Mouse (Mus musculus) adrenal gland, postnatal 14 days (tissue): ENCODE data around the gene Trmt2a. TPM values are rescaled to one million over a fixed set of nuclear protein-coding genes. Genes with fewer than 3 reads are reported as not detected.
A peak's percentile ranks its signal among the peaks of the same experiment; 100 is the strongest.

ENCODE experiments used
- DNase-seq: peaks from one replicate; pipeline ENCODE4 v3.0.0; 2021; ENCODE audit warnings: mixed read lengths
- total RNA-seq: library from RNA; stranded (reverse); gene quantifications from 2 replicates; pipeline ENCODE4 v1.2.3, GENCODE M21; 2021

Trmt2a gene
- total RNA-seq, 1 experiment from 2014 or later = 41.0 TPM

DNA sequence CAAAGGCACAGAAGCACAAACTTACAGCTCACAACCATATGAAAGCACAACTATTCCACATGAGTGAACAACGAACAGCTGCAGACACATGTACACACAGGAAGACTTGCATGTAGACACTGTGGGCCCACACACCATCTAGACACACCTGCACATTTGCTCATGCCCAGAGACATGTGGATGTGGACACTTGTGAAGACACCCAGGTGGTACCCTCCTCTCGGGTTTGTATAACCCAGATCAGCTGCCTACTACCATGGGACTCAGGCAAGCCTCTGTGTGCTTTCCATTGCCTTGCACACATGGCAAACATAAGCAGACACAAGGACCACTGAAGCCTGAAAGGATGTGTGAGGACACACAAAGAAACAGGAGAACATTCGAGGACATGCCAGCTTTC lies 17.4 kb upstream of the Trmt2a start:
- no peak for DNase-seq

DNA sequence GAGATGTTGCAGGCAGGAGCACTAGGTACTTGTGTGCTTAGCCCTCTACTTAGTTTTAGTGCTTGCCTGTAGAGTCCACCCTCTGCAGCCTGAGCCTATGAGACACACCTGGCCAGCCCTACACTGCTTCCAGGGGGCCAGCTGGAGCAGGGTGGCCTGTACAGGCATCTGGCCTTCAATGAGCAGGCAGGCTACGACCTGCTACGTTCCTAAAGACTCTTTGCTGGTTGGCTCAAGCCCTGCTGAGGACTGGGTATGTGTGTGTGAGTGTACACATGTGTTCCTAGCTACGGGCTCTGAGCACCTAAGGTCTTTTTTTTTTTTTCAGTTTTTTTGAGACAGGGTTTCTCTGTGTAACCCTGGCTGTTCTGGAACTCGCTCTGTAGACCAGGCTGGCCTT lies 17.0 kb upstream of the Trmt2a start:
- DNase-seq = no peak

DNA sequence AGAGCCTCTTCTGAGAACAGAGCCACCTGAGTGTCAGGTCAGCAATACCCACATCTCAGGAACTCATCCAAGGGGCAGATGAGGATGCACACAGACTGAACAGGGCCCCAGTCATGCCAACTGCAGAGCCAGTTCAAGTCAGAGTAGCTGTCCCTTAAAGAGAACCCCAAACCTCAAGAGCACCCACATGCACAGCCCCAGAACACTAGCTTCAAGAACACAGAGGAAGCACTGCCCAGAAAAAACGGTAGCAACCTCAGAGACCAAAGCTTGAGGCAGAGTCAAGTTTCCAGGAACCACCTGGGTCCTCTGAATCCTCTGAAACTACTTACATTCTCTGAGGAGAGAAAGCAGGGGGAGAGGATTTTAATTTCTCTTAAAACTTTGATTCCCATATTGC lies 15.0 kb upstream of the Trmt2a start:
- no peak for DNase-seq

DNA sequence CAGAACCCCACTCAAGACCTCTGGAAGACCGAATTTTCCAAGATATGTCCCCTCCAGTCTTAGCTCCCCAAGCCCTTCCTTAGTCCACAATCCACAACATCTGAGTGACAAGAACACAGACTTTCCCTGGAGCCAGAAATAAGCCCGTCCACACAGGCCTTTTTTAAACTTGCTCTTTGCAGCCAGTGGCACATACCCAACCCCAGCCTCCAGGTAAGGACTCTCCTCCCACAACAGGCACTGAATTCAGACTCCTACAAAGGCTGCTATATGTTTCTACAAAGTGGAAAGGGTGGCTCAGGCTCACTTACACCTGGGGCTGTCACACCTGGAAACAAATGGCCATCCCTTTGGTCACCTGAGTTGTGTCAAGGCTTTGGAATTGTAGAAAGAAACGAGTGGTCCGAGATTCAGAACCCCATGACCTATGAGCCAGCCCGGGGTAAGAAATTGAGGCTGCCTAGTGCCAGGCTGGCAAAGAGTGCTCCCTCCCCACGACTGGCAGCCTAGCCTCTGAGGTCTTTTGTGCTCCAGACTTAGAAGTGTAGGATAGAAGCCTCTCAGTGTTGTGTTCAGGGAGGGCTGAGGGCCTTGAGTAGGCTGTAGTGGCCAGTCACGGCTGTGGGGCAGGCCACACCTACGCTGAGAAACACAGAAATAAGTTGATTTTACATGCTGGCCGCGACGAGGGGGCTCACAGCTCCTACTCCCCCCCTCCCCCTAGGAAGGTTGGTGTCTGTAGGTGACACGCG lies 14.4 kb upstream of the Trmt2a start:
- peak; percentile 30 for DNase-seq

DNA sequence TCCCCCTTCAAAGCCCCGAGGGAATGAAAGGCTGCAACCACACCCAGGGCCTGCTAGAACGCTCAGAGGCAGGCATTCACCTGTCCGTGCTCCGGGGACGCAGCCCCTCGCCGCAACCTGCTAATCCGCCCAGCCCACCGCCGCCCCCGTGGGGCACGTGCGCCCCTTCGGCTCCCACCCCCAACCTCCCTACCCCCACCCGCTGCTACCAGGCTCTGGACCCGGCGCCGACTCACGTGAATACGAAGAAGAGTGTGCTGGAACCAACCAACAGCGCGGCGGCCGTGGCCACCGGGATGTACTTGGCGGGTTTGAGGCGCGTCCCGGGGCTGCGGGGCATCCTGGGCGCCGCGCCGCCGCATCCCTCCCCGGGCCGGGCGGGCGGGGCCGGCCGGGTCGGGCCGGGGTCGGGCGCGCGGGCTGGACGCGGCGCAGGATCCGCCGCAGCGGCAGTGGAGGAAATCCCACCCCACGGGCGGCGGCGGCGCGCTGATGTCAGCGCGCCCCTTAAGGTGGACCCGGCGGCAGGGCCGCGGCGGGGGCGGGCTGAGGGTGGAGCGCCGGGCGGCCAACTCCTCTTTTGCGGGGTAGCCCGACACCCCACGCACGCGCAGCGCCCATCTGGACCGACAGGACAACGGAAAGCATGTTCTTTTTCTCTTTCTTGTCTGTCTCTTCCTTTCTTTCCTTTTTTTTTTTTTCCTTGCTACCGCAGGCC lies 13.6 kb upstream of the Trmt2a start, which contains the start of gene Zdhhc8:
Gene Zdhhc8 (minus strand): TSS at position 466 of the 718 bp plus-strand sequence.
- DNase-seq = peak; percentile 89

DNA sequence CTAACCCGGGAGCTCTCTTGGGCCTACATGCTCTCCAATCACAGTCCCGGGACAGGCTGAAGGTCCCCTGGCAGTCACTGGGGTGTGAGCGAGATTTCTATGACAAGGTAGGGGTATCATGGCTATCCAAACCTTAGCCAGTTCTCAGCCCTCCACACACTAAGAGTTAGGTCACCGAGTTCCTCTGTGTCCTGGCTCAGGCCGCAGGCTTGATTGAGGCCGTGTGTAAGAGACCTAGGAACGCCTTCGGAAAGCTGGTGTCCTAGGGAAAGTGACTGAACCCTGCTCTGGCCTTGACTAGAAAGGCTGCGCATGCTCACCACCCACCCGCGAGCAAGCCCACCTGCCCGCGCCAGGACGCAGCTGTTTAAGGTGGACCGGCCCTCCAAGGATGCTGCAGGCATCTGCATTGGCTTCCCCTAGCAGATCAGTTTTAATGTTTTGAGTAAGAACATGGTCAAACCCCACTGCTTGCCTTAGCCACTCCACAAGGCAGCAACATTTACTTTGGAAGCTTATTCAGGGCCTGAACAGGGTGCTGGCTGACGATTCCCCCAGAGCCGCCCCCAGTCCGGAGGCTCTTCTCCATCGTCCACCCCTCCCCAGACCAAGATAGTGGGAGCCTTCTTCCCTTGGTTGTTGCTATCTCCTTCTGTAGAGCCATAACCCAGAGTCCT lies 13.0 kb upstream of the Trmt2a start:
- peak; percentile 78 for DNase-seq

DNA sequence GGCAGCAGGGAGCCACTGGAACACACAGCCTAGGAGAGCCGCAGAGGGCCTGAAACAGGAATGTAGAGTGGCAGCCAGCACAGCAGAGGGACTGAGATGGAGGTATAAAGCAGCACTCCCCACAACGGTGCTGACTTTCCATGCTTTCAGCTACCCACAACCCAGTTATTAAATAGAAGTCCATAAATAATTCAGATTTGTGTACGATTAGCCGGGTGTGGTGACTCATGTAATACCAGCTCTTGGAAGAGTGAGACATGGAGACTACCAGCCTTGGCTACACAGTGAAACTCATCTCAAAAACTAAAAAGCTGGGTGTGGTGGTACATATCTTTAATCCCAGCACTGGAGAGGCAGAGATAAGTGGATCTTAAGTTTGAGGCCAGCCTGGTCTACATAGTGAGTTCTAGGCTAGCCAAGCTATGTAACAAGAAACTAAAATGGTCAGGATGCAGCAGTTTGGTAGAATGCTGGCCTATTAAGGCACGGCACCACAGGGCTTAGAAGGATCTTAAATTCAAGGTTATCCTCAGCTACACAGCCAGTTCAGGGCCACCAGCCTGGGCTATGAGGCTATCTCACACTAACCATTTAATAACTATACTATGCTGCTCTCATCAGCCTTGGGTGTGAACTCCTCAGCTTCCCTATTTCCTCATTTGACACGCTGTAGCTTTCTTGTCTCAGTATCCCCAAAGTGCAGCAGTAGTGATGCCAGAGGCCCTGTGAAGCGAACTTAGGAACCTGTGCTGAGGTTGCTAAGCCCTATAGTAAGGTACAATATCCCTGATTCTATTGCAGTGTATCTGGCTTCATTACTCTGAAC lies 11.6 kb upstream of the Trmt2a start:
- DNase-seq = no peak

DNA sequence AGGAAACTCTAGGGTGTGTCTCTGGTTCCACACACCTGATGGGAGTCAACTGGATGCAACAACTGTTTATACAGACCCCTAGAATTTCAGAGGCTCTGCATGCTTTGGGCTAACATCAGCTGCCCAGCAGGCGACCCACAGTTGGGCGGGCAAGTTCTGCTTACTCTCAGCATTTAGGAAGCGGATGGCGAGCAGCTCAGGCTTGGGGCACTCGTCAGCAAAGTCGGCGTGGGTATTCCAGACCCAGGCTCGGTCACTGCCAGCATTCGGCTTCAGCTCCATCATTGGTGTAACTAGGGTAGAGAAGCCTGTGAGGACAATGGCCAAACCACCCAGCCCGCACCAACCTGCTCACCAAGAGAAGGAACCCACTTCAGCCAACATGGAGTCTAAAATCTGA lies 6.9 kb upstream of the Trmt2a start:
- DNase-seq = no peak

DNA sequence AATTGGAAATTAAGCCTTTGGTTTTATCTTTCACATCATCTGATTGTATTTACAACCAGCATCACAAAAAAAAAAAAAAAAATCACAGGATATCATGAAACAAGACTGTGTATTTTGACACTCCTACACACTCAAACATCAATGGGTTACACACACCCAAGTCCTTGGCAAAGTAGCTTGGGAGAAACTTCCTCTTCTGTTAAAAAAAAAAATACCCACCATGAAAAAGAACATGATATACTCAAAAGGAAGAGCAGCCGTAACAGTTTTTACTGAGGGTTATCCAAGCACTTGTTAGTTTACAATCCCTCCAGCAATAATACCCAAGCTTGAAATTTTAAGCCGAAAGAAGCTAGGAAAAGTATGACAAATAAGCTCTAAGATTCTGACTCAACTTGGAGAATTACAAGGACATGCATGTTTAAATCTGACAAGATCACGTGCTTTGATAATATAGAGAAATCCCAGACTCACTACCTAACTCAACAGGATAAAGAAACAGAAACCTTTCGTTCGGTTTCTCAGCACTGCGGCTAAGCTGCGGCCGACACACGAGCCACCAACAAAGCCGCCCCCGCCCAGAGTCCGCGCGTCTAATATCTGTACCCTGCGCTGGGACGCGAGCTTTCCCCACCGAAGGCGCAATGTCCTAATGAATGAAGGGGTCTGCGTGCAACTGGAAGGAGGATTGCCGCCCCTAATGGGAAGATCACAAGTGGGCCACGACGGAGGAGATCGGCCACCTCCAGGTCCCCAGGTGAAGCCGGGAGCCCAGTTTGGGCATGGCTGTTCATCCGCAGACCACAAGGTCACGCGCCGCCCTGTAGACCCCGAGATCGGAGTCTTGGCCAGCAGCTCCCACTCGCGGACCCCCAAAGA lies 719 bp upstream of the Trmt2a start:
- peak; percentile 55 for DNase-seq

DNA sequence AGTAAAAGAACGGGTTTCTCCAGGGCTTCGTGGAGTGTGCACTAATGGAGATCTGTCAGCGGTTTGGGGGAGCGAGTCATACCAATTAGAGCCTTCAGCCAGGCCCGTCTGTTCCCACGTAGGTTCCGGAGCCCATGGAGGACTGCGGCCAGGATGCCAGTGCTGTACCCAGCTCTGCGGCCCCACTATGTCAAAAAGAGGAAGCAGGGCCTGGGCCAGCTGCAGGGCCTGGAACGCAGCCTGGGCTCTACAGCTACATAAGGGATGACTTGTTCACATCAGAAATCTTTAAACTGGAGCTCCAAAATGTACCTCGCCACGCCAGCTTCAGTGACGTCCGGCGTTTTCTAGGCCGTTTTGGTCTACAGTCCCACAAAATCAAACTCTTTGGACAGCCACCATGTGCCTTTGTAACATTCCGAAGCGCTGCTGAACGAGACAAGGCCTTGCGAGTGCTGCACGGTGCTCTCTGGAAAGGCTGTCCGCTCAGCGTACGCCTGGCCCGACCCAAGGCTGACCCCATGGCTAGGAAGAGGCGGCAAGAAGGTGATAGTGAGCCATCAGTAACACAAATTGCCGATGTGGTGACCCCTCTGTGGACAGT lies 987 bp downstream of the Trmt2a start:
- DNase-seq = peak; percentile 61

DNA sequence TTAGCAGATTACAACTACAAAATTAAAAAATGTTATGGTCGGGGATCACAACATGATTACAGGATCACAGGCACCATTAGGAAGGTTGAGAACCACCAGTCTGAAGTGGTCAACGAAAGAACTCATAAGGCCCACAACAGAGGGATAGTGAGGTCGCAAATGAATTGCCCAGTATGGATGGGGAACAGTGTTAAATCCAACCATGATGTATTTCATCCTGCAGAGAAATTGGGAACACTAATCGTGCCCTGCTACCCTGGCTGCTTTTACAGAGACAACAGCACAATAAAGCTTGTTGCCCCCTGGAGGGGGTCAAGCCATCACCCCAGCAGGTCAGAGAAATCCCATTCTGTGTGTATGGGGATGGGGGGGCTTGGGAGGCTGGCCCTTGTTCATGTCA lies 1.8 kb downstream of the Trmt2a start:
- DNase-seq = no peak

DNA sequence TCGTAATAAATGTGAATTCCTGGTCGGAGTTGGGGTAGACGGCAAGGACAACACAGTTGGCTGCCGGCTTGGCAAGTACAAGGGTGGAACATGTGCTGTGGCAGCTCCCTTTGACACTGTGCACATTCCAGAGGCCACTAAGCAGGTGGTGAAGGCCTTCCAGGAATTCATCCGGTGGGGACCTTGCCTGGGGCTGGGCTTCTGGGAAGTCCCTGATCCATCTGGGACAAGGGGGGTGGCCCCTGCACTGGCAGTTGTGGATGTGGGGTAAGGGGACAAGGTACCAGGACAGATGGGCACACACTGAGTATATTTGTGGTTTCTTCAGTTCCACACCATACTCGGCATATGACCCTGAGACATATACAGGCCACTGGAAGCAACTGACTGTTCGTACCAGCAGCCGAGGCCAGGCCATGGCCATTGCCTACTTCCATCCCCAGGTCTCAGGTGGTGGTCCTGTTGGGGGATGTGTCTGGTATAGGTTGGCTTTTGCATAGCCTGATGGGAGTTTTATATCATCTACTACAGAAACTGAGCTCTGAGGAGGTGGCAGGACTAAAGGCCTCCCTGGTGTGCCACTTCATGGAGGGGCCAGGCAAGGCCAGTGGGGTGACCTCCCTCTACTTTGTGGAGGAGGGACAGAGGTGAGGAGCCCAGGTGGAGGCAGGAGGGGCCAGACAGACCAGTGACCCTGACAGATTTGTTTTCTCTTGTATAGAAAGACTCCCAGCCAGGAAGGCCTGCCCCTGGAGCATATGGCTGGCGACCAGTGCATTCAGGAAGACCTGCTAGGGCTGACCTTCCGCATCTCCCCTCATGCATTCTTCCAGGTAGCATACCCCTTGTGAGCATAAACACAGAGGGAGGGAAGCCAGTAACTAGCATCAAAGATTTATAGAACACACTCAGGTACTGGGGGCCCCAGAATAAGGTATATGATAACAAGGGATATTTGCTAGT lies 2.6 kb downstream of the Trmt2a start:
- no peak for DNase-seq

DNA sequence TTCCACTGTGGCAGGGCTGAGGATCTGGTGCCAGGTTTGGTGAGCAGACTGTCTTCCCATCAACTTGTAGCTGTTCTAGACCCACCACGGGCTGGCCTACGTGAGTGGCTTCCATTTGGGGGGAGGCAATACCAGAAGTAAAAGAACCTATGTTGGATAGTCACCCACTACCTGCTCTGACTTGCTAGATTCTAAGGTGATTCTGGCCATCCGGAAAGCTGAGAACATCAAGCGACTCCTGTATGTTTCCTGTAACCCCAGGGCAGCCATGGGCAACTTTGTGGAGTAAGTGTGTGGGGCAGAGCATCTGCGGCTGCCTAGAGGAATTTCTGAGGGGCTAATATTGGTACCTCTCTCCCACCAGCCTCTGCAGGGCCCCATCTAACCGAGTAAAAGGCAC lies 4.3 kb downstream of the Trmt2a start:
- DNase-seq = no peak

DNA sequence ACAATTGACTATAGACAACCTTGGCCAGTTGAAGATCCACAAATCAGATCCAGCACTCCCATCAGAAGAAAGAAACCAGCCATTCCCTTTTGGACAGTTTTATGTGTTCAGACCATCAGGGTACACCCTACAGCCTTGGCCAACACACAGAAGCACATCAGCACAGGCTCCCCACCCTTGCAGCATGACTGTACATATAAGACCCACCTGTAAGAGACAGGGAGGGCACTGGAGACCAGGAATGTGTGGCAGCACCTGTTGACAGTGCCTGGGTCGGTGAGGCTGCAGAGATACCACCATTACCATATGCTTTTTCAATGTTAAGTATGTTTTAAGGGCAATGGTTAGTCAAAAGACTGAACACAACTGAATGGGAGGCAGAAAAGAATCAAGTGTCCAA lies 5.4 kb downstream of the Trmt2a start:
- DNase-seq = no peak

DNA sequence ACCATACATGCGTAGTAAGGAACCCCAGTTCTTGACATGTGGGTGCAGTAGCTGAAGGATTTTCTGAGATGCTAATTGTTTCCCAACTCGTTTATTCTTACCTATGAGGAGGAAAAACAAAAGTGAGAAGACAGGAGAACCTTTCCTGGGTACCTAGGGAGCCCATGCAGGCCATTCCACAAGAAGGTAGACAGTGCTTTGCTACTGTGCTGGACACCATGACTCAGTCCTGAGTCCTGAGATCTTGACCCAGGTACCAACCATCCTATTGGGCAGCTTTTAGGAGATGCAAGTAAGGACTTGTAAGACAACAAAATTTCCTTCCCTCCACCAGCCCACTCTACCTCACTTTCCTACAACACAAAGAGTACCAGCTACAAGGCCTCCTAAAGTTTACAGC lies 9.7 kb downstream of the Trmt2a start, which contains the start of gene Gm49776:
Gene Gm49776 (minus strand): TSS at position 101 of the 400 bp plus-strand sequence.
- no peak for DNase-seq

DNA sequence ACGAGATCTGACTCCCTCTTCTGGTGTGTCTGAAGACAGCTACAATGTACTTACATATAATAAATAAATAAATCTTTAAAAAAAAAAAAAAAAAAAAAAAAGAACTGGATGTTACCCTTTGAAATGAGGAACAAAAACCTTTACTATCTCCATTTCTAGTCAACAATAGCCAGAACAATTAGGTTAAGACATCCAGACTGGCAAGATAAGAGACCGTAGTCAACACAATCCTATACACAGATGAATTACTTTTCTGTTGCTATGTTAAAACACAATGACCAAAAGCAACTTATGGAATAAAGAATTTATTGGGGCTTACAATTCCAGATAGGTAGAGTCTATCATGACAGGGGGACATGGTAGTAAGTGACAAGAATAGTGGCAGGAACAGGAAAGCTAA lies 16.5 kb downstream of the Trmt2a start:
- no peak for DNase-seq

DNA sequence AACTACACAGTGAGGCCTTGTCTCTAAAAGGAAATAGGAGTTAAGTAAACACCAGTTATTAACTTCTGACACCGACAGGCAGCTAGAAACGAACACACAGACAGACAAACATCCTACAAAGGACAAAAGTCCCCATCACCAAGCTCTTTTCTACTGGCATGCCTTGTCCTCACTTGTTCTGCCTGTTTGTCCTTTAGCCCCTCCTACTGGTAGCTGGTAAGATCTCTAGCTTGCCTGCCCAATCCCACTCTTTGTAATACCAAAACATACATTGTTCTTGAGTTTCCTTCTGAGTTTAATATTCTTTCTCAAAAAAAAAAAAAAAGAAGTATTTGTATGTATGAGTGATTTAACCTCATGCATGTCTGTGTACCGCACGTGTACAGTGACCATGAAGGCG lies 19.7 kb downstream of the Trmt2a start:
- no peak for DNase-seq

DNA sequence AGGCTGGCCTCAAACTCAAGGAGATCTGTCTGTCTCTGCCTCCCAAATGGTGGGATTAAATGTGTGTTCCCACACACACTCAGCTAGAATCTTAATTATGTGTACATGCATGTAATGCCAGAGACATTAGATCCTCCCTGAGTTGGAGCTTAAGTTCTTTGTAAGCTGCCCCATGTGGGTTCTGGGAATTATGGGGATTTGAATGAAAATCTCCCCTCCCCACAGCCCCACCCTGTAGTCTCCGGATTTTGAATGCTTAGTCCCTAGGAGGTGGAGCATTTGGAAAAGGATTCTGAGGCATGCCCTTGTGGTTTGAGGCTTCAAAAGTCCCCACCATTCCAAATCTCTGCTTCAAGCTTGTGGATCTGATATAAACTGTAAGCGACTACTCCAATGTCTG lies 26.7 kb downstream of the Trmt2a start:
- DNase-seq = no peak

DNA sequence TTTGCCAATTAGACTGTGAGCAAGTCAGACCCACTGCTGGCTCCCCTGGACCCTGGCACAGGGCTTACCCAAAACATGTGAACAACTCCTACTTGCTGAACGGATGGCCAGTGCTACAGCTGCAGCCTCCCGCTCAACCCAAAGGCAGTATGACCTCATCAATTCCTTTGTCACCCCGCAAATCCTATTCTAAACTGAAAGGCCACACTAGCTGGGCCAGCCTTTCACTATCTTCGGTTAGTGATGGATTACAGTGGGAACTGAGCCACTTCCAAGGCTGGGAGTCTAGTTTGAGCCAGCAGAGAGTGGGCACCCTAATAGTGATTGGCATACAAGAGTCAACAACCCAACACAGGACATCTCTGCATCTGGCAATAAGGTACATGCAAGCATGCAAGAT lies 39.7 kb downstream of the Trmt2a start:
- DNase-seq = peak; percentile 44
